ENCODE assay signal across 32 mouse cellular contexts in the genomic region with DNA sequence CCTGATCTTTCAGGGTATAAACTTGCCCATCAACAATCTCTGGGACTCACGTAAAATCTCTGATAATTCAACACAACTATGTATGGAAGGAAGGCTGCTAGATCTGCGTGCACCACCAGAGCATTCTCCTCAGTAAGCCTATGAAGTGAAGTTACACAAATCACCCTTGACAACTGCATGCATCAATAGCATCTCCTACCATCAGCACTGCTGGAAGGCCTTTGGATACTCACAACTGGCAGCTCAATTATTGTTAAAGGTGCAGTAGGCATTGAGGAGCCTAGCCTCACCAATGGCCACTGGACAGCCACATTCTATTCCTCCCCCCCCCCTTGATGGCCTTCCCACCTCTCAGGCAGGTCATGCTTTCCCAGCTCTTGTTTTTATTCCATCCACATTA.
"Had no signal": no experiment of that assay in that cellular context is flagged by ENCODE, and none has a peak within 500 bp of the region (broad histone marks: within the 10 kb centered on the region; RNA-seq: fewer than 3 reads in every experiment).

No protein-coding gene starts in this region.

- H3K9me3 ChIP-seq: limb, embryonic 10.5 days; limb, embryonic 12.5 days; limb, embryonic 13.5 days; limb, embryonic 15.5 days; liver, embryonic 12.5 days; liver, embryonic 13.5 days; liver, embryonic 15.5 days; lung, embryonic 15.5 days; midbrain, embryonic 10.5 days; midbrain, embryonic 12.5 days; midbrain, embryonic 13.5 days; midbrain, embryonic 15.5 days; neural tube, embryonic 12.5 days had no signal

- H3K4me1 ChIP-seq: limb, embryonic 12.5 days; liver, embryonic 12.5 days; liver, embryonic 13.5 days; liver, embryonic 15.5 days; lung, embryonic 15.5 days; megakaryocyte, embryonic 14.5 days; midbrain, embryonic 10.5 days; midbrain, embryonic 12.5 days; neural tube, embryonic 12.5 days had no signal

- H3K36me3 ChIP-seq: limb, embryonic 10.5 days; limb, embryonic 12.5 days; limb, embryonic 13.5 days; limb, embryonic 15.5 days; liver, embryonic 12.5 days; liver, embryonic 13.5 days; liver, embryonic 15.5 days; lung, embryonic 15.5 days; midbrain, embryonic 10.5 days; midbrain, embryonic 12.5 days; midbrain, embryonic 13.5 days; midbrain, embryonic 15.5 days; neural tube, embryonic 12.5 days had no signal

- H3K4me2 ChIP-seq: limb, embryonic 12.5 days; limb, embryonic 13.5 days; limb, embryonic 15.5 days; liver, embryonic 11.5 days; liver, embryonic 12.5 days; liver, embryonic 13.5 days; liver, embryonic 15.5 days; lung, embryonic 14.5 days; lung, embryonic 15.5 days; midbrain, embryonic 11.5 days; midbrain, embryonic 12.5 days; midbrain, embryonic 13.5 days; midbrain, embryonic 15.5 days; neural tube, embryonic 12.5 days had no signal

- DNase-seq: left cerebral cortex, postnatal 4 days; liver; liver, embryonic 13.5 days; liver, postnatal 0 days; lung, adult 18-20 months; lung, adult 2 months; lung, embryonic 14.5 days; lung, postnatal 10 days; lung, postnatal 14 days; lung, postnatal 36 days; lung, postnatal 4 days; midbrain, embryonic 14.5 days had no signal

- H3K27me3 ChIP-seq: limb, embryonic 12.5 days; limb, embryonic 13.5 days; limb, embryonic 15.5 days; liver, embryonic 12.5 days; liver, embryonic 13.5 days; liver, embryonic 15.5 days; lung, embryonic 15.5 days; megakaryocyte, embryonic 14.5 days; midbrain, embryonic 12.5 days; midbrain, embryonic 13.5 days; midbrain, embryonic 15.5 days; neural tube, embryonic 12.5 days had no signal

- H3K27ac ChIP-seq: limb, embryonic 10.5 days; limb, embryonic 12.5 days; limb, embryonic 13.5 days; limb, embryonic 15.5 days; liver, embryonic 12.5 days; liver, embryonic 13.5 days; liver, embryonic 14.5 days; liver, embryonic 15.5 days; lung, embryonic 15.5 days; macrophage; midbrain, embryonic 10.5 days; midbrain, embryonic 12.5 days; midbrain, embryonic 13.5 days; midbrain, embryonic 15.5 days; neural tube, embryonic 12.5 days had no signal

- H3K9ac ChIP-seq: limb, embryonic 12.5 days; limb, embryonic 13.5 days; limb, embryonic 15.5 days; liver, embryonic 12.5 days; liver, embryonic 13.5 days; liver, embryonic 14.5 days; liver, embryonic 15.5 days; liver, postnatal 0 days; lung, embryonic 14.5 days; lung, embryonic 15.5 days; midbrain, embryonic 12.5 days; midbrain, embryonic 13.5 days; midbrain, embryonic 15.5 days; neural tube, embryonic 12.5 days had no signal

- ATAC-seq: liver, embryonic 12.5 days; liver, postnatal 0 days; lung, postnatal 0 days; midbrain, embryonic 13.5 days; midbrain, embryonic 15.5 days; midbrain, embryonic 16.5 days had no signal

- H3K4me3 ChIP-seq: limb, embryonic 10.5 days; limb, embryonic 12.5 days; limb, embryonic 13.5 days; limb, embryonic 15.5 days; liver, embryonic 12.5 days; liver, embryonic 13.5 days; liver, embryonic 15.5 days; lung, embryonic 15.5 days; megakaryocyte, embryonic 14.5 days; midbrain, embryonic 10.5 days; midbrain, embryonic 12.5 days; midbrain, embryonic 13.5 days; midbrain, embryonic 15.5 days; myocyte; neural tube, embryonic 12.5 days had no signal
